Mouse (Mus musculus): ENCODE measurements around the gene Olfr1411.

Olfr1411 gene

DNA sequence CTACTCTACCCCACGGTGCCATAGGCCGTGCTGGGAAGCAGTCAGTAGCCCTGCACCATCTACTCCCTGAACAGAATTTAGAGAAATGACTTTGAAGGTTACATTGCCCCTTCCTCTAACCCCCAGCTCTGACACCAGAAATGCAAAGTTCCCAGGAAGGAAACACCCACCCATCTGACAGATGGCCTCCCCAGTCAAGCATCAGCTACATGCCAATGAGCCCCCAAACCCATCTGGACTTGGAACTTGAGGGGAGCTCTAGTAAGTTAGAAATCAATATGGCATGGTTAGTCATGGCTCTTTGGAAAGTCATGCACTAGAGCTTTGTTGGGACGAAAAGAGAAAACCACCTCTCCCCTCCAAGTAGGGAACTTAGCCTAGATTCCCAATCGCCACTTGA is 44.5 kb downstream of the Olfr1411 start:
- DNase-seq (ENCODE audit: low spot score in 2 of 2): no peak

DNA sequence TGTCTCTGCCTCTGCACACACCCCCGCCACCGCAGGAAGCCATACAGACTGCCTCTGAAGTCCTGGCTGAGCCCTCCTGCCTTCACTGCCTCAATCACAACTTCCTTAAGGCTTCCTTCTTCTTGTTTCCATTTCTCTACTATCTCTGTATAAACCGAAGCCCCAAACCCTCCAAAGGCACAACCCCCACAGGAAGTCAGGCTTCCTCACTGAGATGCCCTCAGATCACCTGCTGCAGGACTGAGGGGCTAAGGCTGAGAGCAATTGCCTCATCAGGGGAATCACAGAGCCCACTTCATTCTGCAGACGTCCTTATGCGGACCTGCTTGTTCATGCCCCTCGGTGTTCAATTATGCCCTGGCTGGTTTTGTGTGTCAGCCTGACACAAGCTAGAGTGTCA is 46.2 kb downstream of the Olfr1411 start:
- DNase-seq (ENCODE audit: low spot score in 2 of 2): no peak

GRCm38 (mm10) chr1:92641514-92642272 is 47.5 kb downstream of the Olfr1411 start, which contains the start of gene Cops9:
Gene Cops9, minus strand, starts transcription at chr1:92641985.
- DNase-seq (ENCODE audit: low spot score in 2 of 2): peak; percentile 78 to 89

DNA sequence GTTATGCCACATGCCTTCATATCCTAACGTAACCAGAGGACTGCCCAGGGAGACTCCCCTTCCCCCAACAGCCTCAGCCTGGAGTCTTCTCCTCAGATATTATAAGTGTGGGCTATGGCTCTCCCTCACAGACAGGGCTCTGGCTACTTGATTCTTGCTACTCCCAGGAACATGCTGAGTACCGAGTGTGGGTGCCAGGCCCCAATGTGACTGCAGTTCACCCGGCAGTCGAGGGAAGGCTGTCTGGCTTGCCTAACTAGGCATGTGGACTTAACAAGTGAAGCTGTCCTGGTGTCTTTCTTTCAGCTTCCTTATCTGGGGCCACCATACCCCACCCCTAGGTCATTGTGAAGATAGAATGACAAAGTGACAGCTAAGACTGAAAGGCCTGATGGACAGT is 49.5 kb downstream of the Olfr1411 start:
- no peak for DNase-seq (ENCODE audit: low spot score in 2 of 2)

- no peak for DNase-seq (ENCODE audit: low spot score in 2 of 2)
Measured at GRCm38 (mm10) chr1:92644916-92645315, 50.7 kb downstream of the Olfr1411 start.

DNA sequence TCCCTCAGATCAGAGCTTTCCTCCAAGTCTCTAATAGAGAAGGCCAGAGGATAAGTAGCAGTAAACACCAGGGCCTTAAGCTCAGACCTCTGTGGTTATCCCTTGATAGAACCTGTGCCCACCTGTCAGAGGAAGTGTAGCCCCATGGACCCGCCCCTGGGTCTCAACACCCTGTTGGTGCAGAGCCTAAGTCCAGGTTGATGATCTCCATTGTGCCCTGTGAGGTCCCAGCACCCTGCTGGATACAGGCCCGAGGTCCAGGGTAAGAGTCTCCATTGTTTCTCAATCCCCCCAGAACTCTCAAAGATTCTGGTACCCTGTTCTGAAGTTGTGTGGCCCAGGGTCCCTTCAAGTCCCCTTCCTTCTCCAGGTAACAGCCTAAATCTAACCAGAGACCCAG is 51.9 kb downstream of the Olfr1411 start:
- DNase-seq (ENCODE audit: low spot score in 2 of 2): no peak

DNA sequence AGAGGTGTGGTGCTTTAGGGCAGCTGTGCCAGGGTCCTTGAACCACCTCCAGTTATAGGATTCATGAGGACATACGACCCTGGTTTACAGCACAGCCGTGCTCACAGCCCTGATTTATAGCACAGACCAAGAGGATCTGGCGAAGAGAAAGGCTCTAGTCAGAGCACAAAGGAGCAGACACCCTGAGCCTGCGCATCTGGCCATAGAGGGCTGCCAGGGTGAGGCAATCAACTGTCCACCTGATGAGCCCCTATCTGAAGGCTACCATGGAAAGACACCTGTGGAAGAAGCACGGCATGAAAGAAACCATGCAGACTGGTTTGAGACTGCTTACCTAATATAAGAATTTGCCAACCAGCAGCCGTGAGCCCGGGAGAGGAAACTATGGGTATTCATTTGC is 52.4 kb downstream of the Olfr1411 start:
- DNase-seq (ENCODE audit: low spot score in 2 of 2): no peak

- DNase-seq (ENCODE audit: low spot score in 2 of 2): no peak
Measured at GRCm38 (mm10) chr1:92647026-92647425, 52.8 kb downstream of the Olfr1411 start.

Measured in spleen, postnatal 10 days (tissue).